Mouse (Mus musculus): Measurements from ENCODE around the gene Gm17387.

- TF ChIP-seq POLR2A (IDR thresholded peaks at IDR 0.05; ENCODE audit: extremely low read depth, insufficient read depth, low read length) (no peak), CTCF (IDR thresholded peaks at IDR 0.05; ENCODE audit: low read depth, low read length) (no peak)
Observed at GRCm38 (mm10) chr7:141061269-141061692, 32.4 kb downstream of the Gm17387 start.

Measured in liver, adult 2 months (tissue).